Mouse (Mus musculus) 3T3-L1 (cell line): ENCODE results near the gene Gm21874.
"Not testable (repeated sequence)": the region's sequence is repeated elsewhere in the genome, so short reads cannot be mapped to it uniquely, and the experiment has no call there.

ENCODE experiments used
- DNase-seq: peaks from one replicate; pipeline ENCODE4 v3.0.0-alpha.2; 2015; ENCODE audit warnings: low read depth, low spot score

The Gm21874 gene

GRCm38 (mm10) chrY:9416048-9416447 lies at the start of gene Gm21874:
Gene Gm21874 (minus strand): TSS chrY:9416148.
- not testable (repeated sequence) for DNase-seq
